Mouse (Mus musculus): ENCODE results near the gene Rnase10. TPM values are rescaled to one million over a fixed set of nuclear protein-coding genes. Genes with fewer than 3 reads are reported as not detected.

The Rnase10 gene
- polyA plus RNA-seq, 1 experiment from 2014 or later = not detected

DNA sequence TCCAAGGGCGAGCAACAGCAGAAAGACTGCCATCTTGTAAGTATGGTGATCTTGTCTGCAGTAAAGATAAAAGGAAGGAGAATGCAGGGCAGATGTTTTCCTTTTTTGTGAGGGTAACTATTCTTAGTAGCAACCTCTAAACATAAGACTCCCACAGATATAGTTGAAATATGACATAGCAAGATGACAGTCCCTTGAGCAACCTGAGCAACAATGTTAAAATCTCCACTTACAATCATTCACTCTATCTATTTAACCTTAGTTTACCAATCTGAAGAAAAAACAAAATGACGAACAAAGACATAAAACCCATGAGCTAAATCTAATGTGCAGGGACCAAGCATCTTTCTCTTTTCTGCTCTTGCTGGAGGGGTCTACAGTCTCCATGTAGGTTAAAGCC is 42.5 kb downstream of the Rnase10 start, which contains the start of gene Rnase11:
Gene Rnase11, minus strand, starts transcription at position 101 of the 400 bp plus-strand sequence.
- Histone ChIP-seq H3K9ac (replicated peaks) (no peak within 1 kb of the TSS), H3K27ac (no peak within 1 kb of the TSS), H3K4me3 (replicated peaks) (no peak within 1 kb of the TSS), H3K4me2 (no peak within 1 kb of the TSS), H3K36me3 (no peaks in the 10 kb centered on the region), H3K4me1 (replicated peaks) (0 out of 2 replicates have a peak, but pooled peaks cover 5% of the 10 kb centered on the region), H3K27me3 (no peaks in the 10 kb centered on the region), H3K9me3 (no peaks in the 10 kb centered on the region)
- no peak for ATAC-seq (ENCODE audit: insufficient number of reproducible peaks, insufficient read depth, low FRiP score, low TSS enrichment, low read depth)
- WGBS = 83% methylated on average over 2 of the region's 2 CpGs

DNA sequence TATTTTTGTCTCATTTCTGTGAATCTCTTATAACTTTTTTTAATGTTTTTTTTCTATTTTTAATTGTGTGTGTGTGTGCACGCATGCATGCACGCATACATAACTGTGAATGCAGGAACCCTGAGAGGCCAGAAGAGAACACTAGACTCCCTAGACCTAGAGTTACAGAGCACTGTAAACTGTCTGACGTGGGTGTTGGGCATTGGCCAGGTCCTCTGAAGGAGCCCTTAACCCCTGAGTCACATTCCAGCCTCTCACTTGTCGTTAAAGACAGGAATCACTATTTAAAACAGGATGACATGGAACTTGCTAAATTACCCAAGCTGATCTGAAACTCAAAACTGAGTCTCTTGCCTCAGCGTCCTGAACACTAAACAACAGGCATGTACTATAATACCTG is 44.4 kb downstream of the Rnase10 start:
- ATAC-seq (ENCODE audit: insufficient number of reproducible peaks, insufficient read depth, low FRiP score, low TSS enrichment, low read depth) = no peak
- H3K4me1 ChIP-seq (replicated peaks) = 0 out of 2 replicates have a peak, but pooled peaks cover 5% of the 10 kb centered on the region
- no peak overlapping the region for H3K4me3 ChIP-seq (replicated peaks)
- no peaks in the 10 kb centered on the region for H3K9me3 ChIP-seq
- no peak overlapping the region for H3K27ac ChIP-seq
- no peaks in the 10 kb centered on the region for H3K36me3 ChIP-seq
- H3K9ac ChIP-seq (replicated peaks) = no peak overlapping the region
- H3K4me2 ChIP-seq = no peak overlapping the region
- no peaks in the 10 kb centered on the region for H3K27me3 ChIP-seq
- WGBS = 56% methylated on average over 5 of the region's 5 CpGs

DNA sequence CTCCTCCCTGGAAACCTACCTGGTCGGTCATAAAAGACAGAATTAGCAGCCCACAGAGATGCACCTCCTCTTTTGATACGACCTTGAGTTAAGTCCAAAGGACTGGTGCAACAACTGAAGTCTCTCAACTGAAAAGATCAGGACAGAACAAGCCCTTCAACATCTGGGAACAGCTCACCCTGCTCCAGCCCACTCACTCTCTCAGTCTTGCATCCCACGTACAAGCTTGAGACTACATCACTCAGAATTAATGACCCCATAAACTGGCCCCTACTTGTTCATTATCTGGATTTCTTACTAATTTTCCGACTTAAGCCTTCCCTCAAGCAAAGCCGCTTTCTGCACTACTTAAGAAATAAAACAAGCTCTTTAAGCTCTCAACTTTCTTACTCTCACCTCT is 45.6 kb downstream of the Rnase10 start:
- no peaks in the 10 kb centered on the region for H3K9me3 ChIP-seq
- H3K27ac ChIP-seq = no peak overlapping the region
- peaks cover 5% of the 10 kb centered on the region; the same call in 1 of the 2 replicates for H3K4me1 ChIP-seq (replicated peaks)
- H3K27me3 ChIP-seq = no peaks in the 10 kb centered on the region
- no peak overlapping the region for H3K4me2 ChIP-seq
- H3K9ac ChIP-seq (replicated peaks) = no peak overlapping the region
- H3K36me3 ChIP-seq = no peaks in the 10 kb centered on the region
- 43% methylated on average over 5 of the region's 5 CpGs for WGBS
- no peak overlapping the region for H3K4me3 ChIP-seq (replicated peaks)
- no peak for ATAC-seq (ENCODE audit: insufficient number of reproducible peaks, insufficient read depth, low FRiP score, low TSS enrichment, low read depth)

DNA sequence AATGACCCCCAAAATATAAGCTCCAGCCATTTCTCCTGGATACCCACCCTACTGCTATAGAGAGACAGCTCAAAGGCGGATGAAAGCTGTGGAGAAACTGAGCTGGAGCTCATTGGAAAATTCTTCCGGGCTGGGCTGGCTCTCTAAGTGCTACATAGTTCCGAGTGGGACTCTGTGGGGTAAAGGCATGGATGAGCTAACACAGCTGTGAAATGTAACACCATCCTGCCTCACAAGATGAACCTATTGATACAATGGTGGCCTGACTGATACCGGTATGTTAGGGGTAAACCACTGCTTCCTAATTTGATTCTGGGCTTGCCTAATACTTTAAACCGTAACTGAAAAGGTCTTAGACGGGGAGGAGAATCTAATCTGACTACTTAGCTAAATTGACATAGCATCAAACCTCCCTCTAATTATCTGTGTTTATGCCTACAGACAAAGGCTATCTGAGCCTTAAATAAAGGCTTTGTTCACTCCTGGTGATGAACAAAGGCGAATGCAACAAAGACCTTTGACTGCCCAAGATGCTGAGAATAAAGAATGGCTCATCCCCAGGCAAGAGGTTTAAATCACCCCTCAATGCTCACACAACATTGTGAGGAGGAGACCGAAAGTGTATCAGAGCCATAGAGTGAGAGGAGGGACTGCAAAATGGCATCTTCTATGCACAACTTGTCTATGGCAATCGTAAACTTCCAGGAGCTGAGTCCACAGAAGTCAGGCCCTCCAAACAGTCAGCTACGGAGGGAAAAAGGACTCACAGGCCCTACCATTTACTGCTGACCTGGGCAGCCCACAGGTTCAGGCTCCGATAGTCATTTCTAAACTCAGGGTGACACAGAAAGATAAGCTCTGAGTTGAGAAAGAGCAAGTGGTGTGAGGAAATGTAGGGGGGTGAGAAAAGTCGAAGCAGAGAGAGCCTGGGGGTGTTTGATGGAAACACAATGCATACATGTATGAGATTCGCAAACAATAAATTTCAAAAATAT is 47.0 kb downstream of the Rnase10 start:
- Histone ChIP-seq H3K27me3 (no peaks in the 10 kb centered on the region), H3K36me3 (no peaks in the 10 kb centered on the region), H3K4me3 (replicated peaks) (no peak overlapping the region), H3K4me2 (no peak overlapping the region), H3K27ac (no peak overlapping the region), H3K9me3 (no peaks in the 10 kb centered on the region), H3K9ac (replicated peaks) (no peak overlapping the region), H3K4me1 (replicated peaks) (peaks cover 5% of the 10 kb centered on the region; the same call in 1 of the 2 replicates)
- WGBS = 80% methylated on average over 13 of the region's 13 CpGs
- ATAC-seq (ENCODE audit: insufficient number of reproducible peaks, insufficient read depth, low FRiP score, low TSS enrichment, low read depth) = no peak

DNA sequence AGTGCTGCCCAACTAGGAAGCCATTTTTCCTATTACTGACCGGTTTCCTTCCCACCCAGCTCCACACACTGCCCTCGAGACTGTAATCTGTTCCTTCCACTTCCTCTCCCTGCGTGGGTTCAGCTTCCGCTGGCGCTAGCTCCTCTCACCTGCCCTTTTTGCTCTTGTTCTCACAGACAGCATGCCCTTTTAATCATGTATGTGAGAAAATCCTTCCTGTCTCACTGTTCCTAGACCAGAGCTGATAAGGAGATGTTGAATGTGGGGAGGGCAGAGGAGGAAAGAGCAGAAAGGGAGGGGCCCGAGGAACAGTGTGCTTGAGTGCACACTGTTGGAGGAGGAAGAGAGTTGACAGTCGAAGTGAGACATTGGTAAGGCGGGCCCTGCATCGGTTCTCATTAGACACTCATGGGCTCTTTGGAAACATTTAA is 49.9 kb downstream of the Rnase10 start, which contains the start of gene Rnase12:
Gene Rnase12, minus strand, starts transcription at position 261 of the 431 bp plus-strand sequence.
- no peaks in the 10 kb centered on the region for H3K27me3 ChIP-seq
- H3K4me3 ChIP-seq (replicated peaks) = no peak within 1 kb of the TSS
- no peak for ATAC-seq (ENCODE audit: insufficient number of reproducible peaks, insufficient read depth, low FRiP score, low TSS enrichment, low read depth)
- peaks cover 5% of the 10 kb centered on the region; the same call in 1 of the 2 replicates for H3K4me1 ChIP-seq (replicated peaks)
- no peak within 1 kb of the TSS for H3K9ac ChIP-seq (replicated peaks)
- no peaks in the 10 kb centered on the region for H3K36me3 ChIP-seq
- no peak within 1 kb of the TSS for H3K27ac ChIP-seq
- WGBS = 73% methylated on average over 9 of the region's 9 CpGs
- no peaks in the 10 kb centered on the region for H3K9me3 ChIP-seq
- H3K4me2 ChIP-seq = no peak within 1 kb of the TSS

Other genes with a start within 250 kb of the Rnase10 start
- gene Ttc5, start 222.2 kb upstream of the Rnase10 start, polyA plus RNA-seq (2016; fragmentation: Nextera tagmentation; extraction: Ambion mirVana) = 91.3 and 101 TPM in 2 replicates
- not detected in 2 replicates for gene Ccnb1ip1, start 200.0 kb upstream of the Rnase10 start, polyA plus RNA-seq (2016; fragmentation: Nextera tagmentation; extraction: Ambion mirVana)
- 60.3 and 64.2 TPM in 2 replicates for gene Parp2, start 199.9 kb upstream of the Rnase10 start, polyA plus RNA-seq (2016; fragmentation: Nextera tagmentation; extraction: Ambion mirVana)
- gene Tep1, start 137.2 kb upstream of the Rnase10 start, polyA plus RNA-seq (2016; fragmentation: Nextera tagmentation; extraction: Ambion mirVana) = 5.5 and 7.4 TPM in 2 replicates
- 0.11 TPM in 1 of 2 replicates, not detected in the other for gene Klhl33, start 110.2 kb upstream of the Rnase10 start, polyA plus RNA-seq (2016; fragmentation: Nextera tagmentation; extraction: Ambion mirVana)
- gene Osgep, start 82.9 kb upstream of the Rnase10 start, polyA plus RNA-seq (2016; fragmentation: Nextera tagmentation; extraction: Ambion mirVana) = 168 and 171 TPM in 2 replicates
- gene Apex1, start 82.8 kb upstream of the Rnase10 start, polyA plus RNA-seq (2016; fragmentation: Nextera tagmentation; extraction: Ambion mirVana) = 350 and 374 TPM in 2 replicates
- gene Pip4p1, start 76.9 kb upstream of the Rnase10 start, polyA plus RNA-seq (2016; fragmentation: Nextera tagmentation; extraction: Ambion mirVana) = 58.7 and 59.1 TPM in 2 replicates
- 61.5 and 67.2 TPM in 2 replicates for gene Pnp, start 76.7 kb upstream of the Rnase10 start, polyA plus RNA-seq (2016; fragmentation: Nextera tagmentation; extraction: Ambion mirVana)
- gene Gm49342, start 63.2 kb upstream of the Rnase10 start, polyA plus RNA-seq (2016; fragmentation: Nextera tagmentation; extraction: Ambion mirVana) = not detected in 2 replicates
- 0.74 and 0.78 TPM in 2 replicates for gene Pnp2, start 51.8 kb upstream of the Rnase10 start, polyA plus RNA-seq (2016; fragmentation: Nextera tagmentation; extraction: Ambion mirVana)
- gene Rnase9, start 34.1 kb downstream of the Rnase10 start, polyA plus RNA-seq (2016; fragmentation: Nextera tagmentation; extraction: Ambion mirVana) = not detected in 2 replicates
- gene Rnase11, start 42.4 kb downstream of the Rnase10 start, polyA plus RNA-seq (2016; fragmentation: Nextera tagmentation; extraction: Ambion mirVana) = not detected in 2 replicates
- gene Rnase12, start 49.9 kb downstream of the Rnase10 start, polyA plus RNA-seq (2016; fragmentation: Nextera tagmentation; extraction: Ambion mirVana) = 0.44 TPM in 1 of 2 replicates, not detected in the other
- gene Olfr750, start 66.7 kb downstream of the Rnase10 start, polyA plus RNA-seq (2016; fragmentation: Nextera tagmentation; extraction: Ambion mirVana) = not detected in 2 replicates
- gene Rnase4, start 83.3 kb downstream of the Rnase10 start, polyA plus RNA-seq (2016; fragmentation: Nextera tagmentation; extraction: Ambion mirVana) = 14.1 and 15.8 TPM in 2 replicates
- gene Ang, start 83.4 kb downstream of the Rnase10 start, polyA plus RNA-seq (2016; fragmentation: Nextera tagmentation; extraction: Ambion mirVana) = 3.1 and 3.7 TPM in 2 replicates
- gene Eddm3b, start 106.7 kb downstream of the Rnase10 start, polyA plus RNA-seq (2016; fragmentation: Nextera tagmentation; extraction: Ambion mirVana) = not detected in 2 replicates
- 0.33 and 0.51 TPM in 2 replicates for gene Rnase6, start 116.2 kb downstream of the Rnase10 start, polyA plus RNA-seq (2016; fragmentation: Nextera tagmentation; extraction: Ambion mirVana)
- gene Rnase1, start 139.0 kb downstream of the Rnase10 start, polyA plus RNA-seq (2016; fragmentation: Nextera tagmentation; extraction: Ambion mirVana) = not detected in 2 replicates
- gene Rnase2b, start 154.5 kb downstream of the Rnase10 start, polyA plus RNA-seq (2016; fragmentation: Nextera tagmentation; extraction: Ambion mirVana) = not detected in 2 replicates
- not detected in 2 replicates for gene Ang2, start 191.4 kb downstream of the Rnase10 start, polyA plus RNA-seq (2016; fragmentation: Nextera tagmentation; extraction: Ambion mirVana)
- gene Ear14, start 195.6 kb downstream of the Rnase10 start, polyA plus RNA-seq (2016; fragmentation: Nextera tagmentation; extraction: Ambion mirVana) = not detected in 2 replicates
- not detected in 2 replicates for gene Rnase2a, start 248.4 kb downstream of the Rnase10 start, polyA plus RNA-seq (2016; fragmentation: Nextera tagmentation; extraction: Ambion mirVana)